Mouse (Mus musculus): Measurements from ENCODE around the gene Adamts20.

Gene Adamts20

DNA sequence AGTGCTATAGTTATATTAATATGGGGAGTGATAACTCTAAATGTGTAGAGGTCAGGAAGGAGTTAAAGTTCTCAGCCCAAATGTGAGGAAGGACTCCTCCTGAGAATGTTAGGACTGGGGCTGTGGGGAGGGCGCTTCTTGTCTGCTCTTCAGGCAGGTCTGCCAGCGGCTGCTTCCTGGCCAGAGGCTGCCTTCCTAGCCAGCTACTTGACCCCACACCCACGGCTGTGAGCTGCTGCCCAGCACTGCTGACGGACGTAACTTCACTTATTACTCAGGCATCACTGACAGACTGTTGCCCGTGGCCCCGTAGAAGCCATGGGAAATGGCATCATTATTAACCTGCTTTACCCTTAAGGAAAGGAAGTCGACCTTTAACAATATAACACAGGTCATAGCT lies 242.1 kb downstream of the Adamts20 start:
- no peak for TF ChIP-seq GATA4 (IDR thresholded peaks at IDR 0.05; ENCODE audit: insufficient replicate concordance, low read length)

DNA sequence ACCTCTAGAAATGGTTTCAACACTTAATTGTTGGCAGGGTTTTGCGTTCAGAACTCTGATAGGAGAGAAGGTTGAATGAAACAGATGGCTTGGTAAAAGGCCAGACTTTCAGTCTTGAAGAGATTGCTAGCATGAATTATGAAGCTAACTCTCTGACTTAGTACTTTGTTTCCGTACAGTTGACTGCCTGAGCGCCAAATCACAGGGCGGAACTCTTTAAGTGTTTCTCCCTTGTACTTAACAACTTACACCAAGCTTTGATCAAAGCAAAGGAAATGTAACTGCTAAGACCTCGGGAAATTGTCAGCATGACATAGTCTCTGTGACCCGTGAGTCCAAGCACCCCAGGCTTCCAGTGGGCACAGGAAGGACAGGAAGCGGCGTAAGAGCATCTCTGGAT lies 244.5 kb downstream of the Adamts20 start:
- TF ChIP-seq GATA4 (IDR thresholded peaks at IDR 0.05; ENCODE audit: insufficient replicate concordance, low read length) = no peak

Measured in liver, adult (tissue).